Mouse (Mus musculus) ES-Bruce4 (cell line): Measurements from ENCODE around the gene Tdrd3.

Experiments
- CTCF ChIP-seq: IDR thresholded peaks from one replicate; pipeline ENCODE4 v1.8.1; 2011; ENCODE audit warnings: low read depth, low read length
- POLR2A ChIP-seq: IDR thresholded peaks from one replicate; pipeline ENCODE4 v1.8.1; 2011; ENCODE audit warnings: low read length; ENCODE audit not compliant: insufficient read depth

DNA sequence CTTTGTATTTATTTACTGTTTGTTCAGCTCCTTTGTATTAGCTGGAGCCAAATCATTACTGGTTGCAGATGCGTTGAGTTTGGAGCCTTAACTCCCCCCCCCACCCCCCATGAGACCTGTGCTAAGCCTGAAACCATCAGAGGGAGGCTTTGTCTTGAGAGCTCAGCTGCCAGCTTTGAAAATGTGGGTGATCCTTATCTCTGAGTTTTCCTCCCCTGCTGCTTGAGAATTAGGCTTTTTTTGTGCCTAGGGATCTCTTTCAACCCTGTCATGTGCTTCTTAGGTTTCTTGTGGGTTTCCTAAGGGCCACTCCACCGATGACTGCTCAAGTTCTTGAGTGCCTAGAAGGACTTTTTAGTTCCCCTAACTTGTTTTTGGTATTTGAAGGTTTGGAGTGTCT is 23.3 kb downstream of the Tdrd3 start:
- TF ChIP-seq CTCF (no peak), POLR2A (no peak)
